Mouse (Mus musculus) forebrain, embryonic 12.5 days (tissue): ENCODE results near the gene Ccdc124. TPM values are rescaled to one million over a fixed set of nuclear protein-coding genes. Genes with fewer than 3 reads are reported as not detected.

Experiments
- ATAC-seq: fragments of 200-750 bp; cut with Nextera tagmentation; 2 replicates; pipeline ENCODE4 v1.8.0; 2017; ENCODE audit warnings: moderate TSS enrichment; ENCODE audit not compliant: low FRiP score
- H3K27ac ChIP-seq: fragments of 300-500 bp; sonication (generic); 2 replicates; pipeline ENCODE4 v1.5.1; 2016; ENCODE audit warnings: mild to moderate bottlenecking
- H3K27me3 ChIP-seq: fragments of 300-500 bp; sonication (generic); 2 replicates; pipeline ENCODE4 v1.6.1; 2016; ENCODE audit warnings: mild to moderate bottlenecking
- H3K36me3 ChIP-seq: fragments of 300-500 bp; sonication (generic); replicated peaks from 2 replicates; pipeline ENCODE4 v1.6.1; 2016; ENCODE audit warnings: mild to moderate bottlenecking
- H3K4me1 ChIP-seq: fragments of 300-500 bp; sonication (generic); 2 replicates; pipeline ENCODE4 v1.6.1; 2016
- H3K4me2 ChIP-seq: fragments of 300-500 bp; sonication (generic); 2 replicates; pipeline ENCODE4 v1.6.1; 2016; ENCODE audit warnings: mild to moderate bottlenecking, moderate library complexity
- H3K4me3 ChIP-seq: fragments of 300-500 bp; sonication (generic); replicated peaks from 2 replicates; pipeline ENCODE4 v1.5.1; 2016; ENCODE audit warnings: mild to moderate bottlenecking
- H3K9ac ChIP-seq: fragments of 300-500 bp; sonication (generic); 2 replicates; pipeline ENCODE4 v1.6.1; 2016; ENCODE audit warnings: mild to moderate bottlenecking
- H3K9me3 ChIP-seq: fragments of 300-500 bp; sonication (generic); 2 replicates; pipeline ENCODE4 v1.6.1; 2016
- WGBS: fragments of 180-500 bp; shearing (Covaris S2); methylation state at CpG from one replicate; pipeline ENCODE4 v1.1.7; 2016; 5-methylcytosine and 5-hydroxymethylcytosine counted together
- polyA plus RNA-seq: library from polyadenylated mRNA; unstranded; fragments of >200 nt; fragmentation: Nextera tagmentation; extraction: Ambion mirVana; gene quantifications from 2 replicates; pipeline ENCODE4 v1.2.1, GENCODE M21; 2016

Ccdc124 gene
- polyA plus RNA-seq, 1 experiment from 2014 or later, result 159 TPM

GRCm38 (mm10) chr8:70864712-70865221, 9.0 kb downstream of the Ccdc124 start:
- Histone ChIP-seq H3K4me2 (peak overlapping the region; percentile 85), H3K4me1 (peaks cover 70% of the 10 kb centered on the region), H3K27me3 (peaks cover 26% of the 10 kb centered on the region), H3K9me3 (no peaks in the 10 kb centered on the region), H3K36me3 (peaks cover 8% of the 10 kb centered on the region), H3K9ac (peak overlapping the region; percentile 74), H3K4me3 (peak overlapping the region; percentile 58), H3K27ac (peak overlapping the region; percentile 97)
- peak; percentile 13 for ATAC-seq
- 1% methylated on average over 24 of the region's 24 CpGs for WGBS

- WGBS, result under 1% methylated on average over 45 of the region's 46 CpGs
- peak overlapping the region; percentile 97 for H3K27ac ChIP-seq
- no peaks in the 10 kb centered on the region for H3K9me3 ChIP-seq
- ATAC-seq, result peak; percentile 15; the same call in 1 of the 2 replicates
- H3K9ac ChIP-seq, result peak overlapping the region; percentile 74
- H3K4me3 ChIP-seq, result peak overlapping the region; percentile 58
- H3K36me3 ChIP-seq, result peaks cover 8% of the 10 kb centered on the region
- peak overlapping the region; percentile 85 for H3K4me2 ChIP-seq
- peaks cover 66% of the 10 kb centered on the region for H3K4me1 ChIP-seq
- peaks cover 26% of the 10 kb centered on the region for H3K27me3 ChIP-seq
These were observed 9.6 kb downstream of the Ccdc124 start for GRCm38 (mm10) chr8:70863956-70864711.

- Histone ChIP-seq H3K9ac (peak within 1 kb of the TSS; percentile 74), H3K4me3 (peak within 1 kb of the TSS; percentile 58), H3K27ac (peak within 1 kb of the TSS; percentile 97), H3K4me2 (peak within 1 kb of the TSS; percentile 85), H3K9me3 (no peaks in the 10 kb centered on the region), H3K27me3 (peaks cover 26% of the 10 kb centered on the region), H3K4me1 (peaks cover 66% of the 10 kb centered on the region), H3K36me3 (peaks cover 6% of the 10 kb centered on the region)
- under 1% methylated on average over 55 of the region's 55 CpGs for WGBS
- ATAC-seq, result no peak
These were observed 10.7 kb downstream of the Ccdc124 start, which contains the start of gene Kcnn1 for GRCm38 (mm10) chr8:70862824-70863641. TSS of gene Kcnn1 (minus strand) at chr8:70863258.

GRCm38 (mm10) chr8:70857516-70857915, 16.2 kb downstream of the Ccdc124 start:
- Histone ChIP-seq H3K27ac (peak overlapping the region; percentile 19; the same call in 1 of the 2 replicates), H3K9me3 (no peaks in the 10 kb centered on the region), H3K4me2 (peak overlapping the region; percentile 87; the same call in 1 of the 2 replicates), H3K9ac (0 out of 2 replicates have a peak overlapping the region, but pooled peaks have one; percentile 51), H3K4me3 (no peak overlapping the region), H3K4me1 (peaks cover 48% of the 10 kb centered on the region), H3K27me3 (peaks cover 21% of the 10 kb centered on the region), H3K36me3 (0 out of 2 replicates have a peak, but pooled peaks cover 13% of the 10 kb centered on the region)
- 12% methylated on average over 4 of the region's 4 CpGs for WGBS
- ATAC-seq, result peak; percentile 31; the same call in 1 of the 2 replicates

GRCm38 (mm10) chr8:70856541-70857197, 17.1 kb downstream of the Ccdc124 start:
- Histone ChIP-seq H3K4me2 (peak overlapping the region; percentile 87), H3K36me3 (0 out of 2 replicates have a peak, but pooled peaks cover 17% of the 10 kb centered on the region), H3K9ac (peak overlapping the region; percentile 51), H3K27ac (no peak overlapping the region), H3K4me1 (peaks cover 39% of the 10 kb centered on the region), H3K27me3 (peaks cover 13% of the 10 kb centered on the region; the same call in 1 of the 2 replicates), H3K9me3 (no peaks in the 10 kb centered on the region), H3K4me3 (peak overlapping the region; percentile 47)
- WGBS, result 7% methylated on average over 33 of the region's 33 CpGs
- ATAC-seq, result peak; percentile 82

- Histone ChIP-seq H3K4me3 (no peak overlapping the region), H3K27me3 (peaks cover 7% of the 10 kb centered on the region; the same call in 1 of the 2 replicates), H3K9me3 (no peaks in the 10 kb centered on the region), H3K36me3 (0 out of 2 replicates have a peak, but pooled peaks cover 17% of the 10 kb centered on the region), H3K4me1 (peaks cover 34% of the 10 kb centered on the region), H3K27ac (no peak overlapping the region), H3K4me2 (0 out of 2 replicates have a peak overlapping the region, but pooled peaks have one; percentile 87), H3K9ac (no peak overlapping the region)
- no peak for ATAC-seq
- WGBS, result 67% methylated on average over 5 of the region's 5 CpGs
These were observed 17.7 kb downstream of the Ccdc124 start for GRCm38 (mm10) chr8:70856028-70856427.

- no peak for ATAC-seq
- no peak overlapping the region for H3K9ac ChIP-seq
- H3K27me3 ChIP-seq, result peaks cover 7% of the 10 kb centered on the region; the same call in 1 of the 2 replicates
- no peak overlapping the region for H3K4me3 ChIP-seq
- 78% methylated on average over 2 of the region's 2 CpGs for WGBS
- no peak overlapping the region for H3K27ac ChIP-seq
- peaks cover 29% of the 10 kb centered on the region for H3K4me1 ChIP-seq
- no peak overlapping the region for H3K4me2 ChIP-seq
- H3K9me3 ChIP-seq, result no peaks in the 10 kb centered on the region
- 0 out of 2 replicates have a peak, but pooled peaks cover 17% of the 10 kb centered on the region for H3K36me3 ChIP-seq
These were observed 19.9 kb downstream of the Ccdc124 start for GRCm38 (mm10) chr8:70853863-70854262.

- H3K4me2 ChIP-seq, result no peak overlapping the region
- no peak overlapping the region for H3K27ac ChIP-seq
- H3K9me3 ChIP-seq, result no peaks in the 10 kb centered on the region
- 0 out of 2 replicates have a peak, but pooled peaks cover 17% of the 10 kb centered on the region for H3K36me3 ChIP-seq
- H3K9ac ChIP-seq, result no peak overlapping the region
- H3K4me3 ChIP-seq, result no peak overlapping the region
- 93% methylated on average over 41 of the region's 41 CpGs for WGBS
- no peak for ATAC-seq
- H3K4me1 ChIP-seq, result peaks cover 17% of the 10 kb centered on the region
- peaks cover 7% of the 10 kb centered on the region; the same call in 1 of the 2 replicates for H3K27me3 ChIP-seq
These were observed 21.0 kb downstream of the Ccdc124 start for GRCm38 (mm10) chr8:70852595-70853231.

GRCm38 (mm10) chr8:70851837-70852236, 21.9 kb downstream of the Ccdc124 start:
- ATAC-seq, result no peak
- H3K27me3 ChIP-seq, result peaks cover 7% of the 10 kb centered on the region; the same call in 1 of the 2 replicates
- H3K4me1 ChIP-seq, result peaks cover 11% of the 10 kb centered on the region
- no peak overlapping the region for H3K4me3 ChIP-seq
- no peak overlapping the region for H3K9ac ChIP-seq
- no peak overlapping the region for H3K27ac ChIP-seq
- no peaks in the 10 kb centered on the region for H3K9me3 ChIP-seq
- 67% methylated on average over 6 of the region's 6 CpGs for WGBS
- H3K36me3 ChIP-seq, result 0 out of 2 replicates have a peak, but pooled peaks cover 17% of the 10 kb centered on the region
- no peak overlapping the region for H3K4me2 ChIP-seq

GRCm38 (mm10) chr8:70850947-70851346, 22.8 kb downstream of the Ccdc124 start:
- no peaks in the 10 kb centered on the region for H3K9me3 ChIP-seq
- H3K4me2 ChIP-seq, result no peak overlapping the region
- H3K36me3 ChIP-seq, result 0 out of 2 replicates have a peak, but pooled peaks cover 17% of the 10 kb centered on the region
- no peak overlapping the region for H3K27ac ChIP-seq
- 88% methylated on average over 4 of the region's 4 CpGs for WGBS
- no peak overlapping the region for H3K4me3 ChIP-seq
- peaks cover 8% of the 10 kb centered on the region for H3K4me1 ChIP-seq
- H3K27me3 ChIP-seq, result peaks cover 5% of the 10 kb centered on the region; the same call in 1 of the 2 replicates
- no peak for ATAC-seq
- H3K9ac ChIP-seq, result no peak overlapping the region
